Mouse (Mus musculus): Measurements from ENCODE around the gene Hnrnpll.
A peak's percentile ranks its signal among the peaks of the same experiment; 100 is the strongest.

Gene Hnrnpll

GRCm38 (mm10) chr17:80061783-80062619 is at the start of gene Hnrnpll:
TSS of gene Hnrnpll (minus strand) at chr17:80062334.
- DNase-seq (ENCODE audit: low spot score): peak; percentile 97

DNA sequence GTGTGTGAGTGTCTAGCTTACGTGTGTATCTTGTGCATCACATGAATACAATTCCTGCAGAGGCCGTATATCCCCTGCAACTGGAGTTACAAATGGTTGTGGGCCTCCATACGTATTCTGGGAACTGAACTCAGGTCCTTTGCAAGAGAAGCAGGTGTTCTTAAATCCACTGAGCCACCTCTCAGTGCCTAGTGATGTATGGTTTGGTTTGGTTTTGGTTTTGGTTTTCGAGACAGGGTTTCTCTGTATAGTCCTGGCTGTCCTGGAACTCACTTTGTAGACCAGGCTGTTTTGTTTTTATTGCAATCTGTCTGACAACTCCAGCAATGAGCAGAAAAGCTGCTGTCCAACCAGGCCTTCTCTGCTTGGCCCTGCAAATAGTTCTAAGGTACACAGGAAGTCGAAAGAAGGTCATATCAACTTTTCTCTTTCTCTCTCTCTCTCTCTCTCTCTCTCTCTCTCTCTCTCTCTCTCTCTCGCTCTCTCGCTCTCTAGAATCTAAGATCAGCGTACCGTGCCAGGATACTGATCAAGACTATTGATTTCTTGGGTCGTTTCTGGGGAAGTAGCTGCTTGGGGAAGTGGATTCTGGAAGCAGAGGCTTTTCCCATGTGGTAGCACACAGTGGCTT is 43.3 kb upstream of the Hnrnpll start:
- no peak for DNase-seq (ENCODE audit: low spot score)

GRCm38 (mm10) chr17:80099823-80100222 is 37.7 kb upstream of the Hnrnpll start:
- no peak for DNase-seq (ENCODE audit: low spot score)

GRCm38 (mm10) chr17:80097221-80097620 is 35.1 kb upstream of the Hnrnpll start:
- no peak for DNase-seq (ENCODE audit: low spot score)

- no peak for DNase-seq (ENCODE audit: low spot score)
These were observed 34.6 kb upstream of the Hnrnpll start for GRCm38 (mm10) chr17:80096720-80097114.

GRCm38 (mm10) chr17:80096043-80096719 is 34.0 kb upstream of the Hnrnpll start:
- peak; percentile 36 for DNase-seq (ENCODE audit: low spot score)

GRCm38 (mm10) chr17:80095254-80095899 is 33.2 kb upstream of the Hnrnpll start:
- DNase-seq (ENCODE audit: low spot score): no peak

- DNase-seq (ENCODE audit: low spot score): no peak
These were observed 29.9 kb upstream of the Hnrnpll start for GRCm38 (mm10) chr17:80091879-80092549.

GRCm38 (mm10) chr17:80090551-80090950 is 28.4 kb upstream of the Hnrnpll start:
- no peak for DNase-seq (ENCODE audit: low spot score)

- no peak for DNase-seq (ENCODE audit: low spot score)
These were observed 26.0 kb upstream of the Hnrnpll start for GRCm38 (mm10) chr17:80088168-80088567.

GRCm38 (mm10) chr17:80086591-80086990 is 24.5 kb upstream of the Hnrnpll start:
- no peak for DNase-seq (ENCODE audit: low spot score)

GRCm38 (mm10) chr17:80084424-80084823 is 22.3 kb upstream of the Hnrnpll start:
- no peak for DNase-seq (ENCODE audit: low spot score)

- no peak for DNase-seq (ENCODE audit: low spot score)
These were observed 21.1 kb upstream of the Hnrnpll start for GRCm38 (mm10) chr17:80083223-80083622.

GRCm38 (mm10) chr17:80078726-80079125 is 16.6 kb upstream of the Hnrnpll start:
- DNase-seq (ENCODE audit: low spot score): no peak

GRCm38 (mm10) chr17:80067257-80067656 is 5.1 kb upstream of the Hnrnpll start:
- no peak for DNase-seq (ENCODE audit: low spot score)

DNA sequence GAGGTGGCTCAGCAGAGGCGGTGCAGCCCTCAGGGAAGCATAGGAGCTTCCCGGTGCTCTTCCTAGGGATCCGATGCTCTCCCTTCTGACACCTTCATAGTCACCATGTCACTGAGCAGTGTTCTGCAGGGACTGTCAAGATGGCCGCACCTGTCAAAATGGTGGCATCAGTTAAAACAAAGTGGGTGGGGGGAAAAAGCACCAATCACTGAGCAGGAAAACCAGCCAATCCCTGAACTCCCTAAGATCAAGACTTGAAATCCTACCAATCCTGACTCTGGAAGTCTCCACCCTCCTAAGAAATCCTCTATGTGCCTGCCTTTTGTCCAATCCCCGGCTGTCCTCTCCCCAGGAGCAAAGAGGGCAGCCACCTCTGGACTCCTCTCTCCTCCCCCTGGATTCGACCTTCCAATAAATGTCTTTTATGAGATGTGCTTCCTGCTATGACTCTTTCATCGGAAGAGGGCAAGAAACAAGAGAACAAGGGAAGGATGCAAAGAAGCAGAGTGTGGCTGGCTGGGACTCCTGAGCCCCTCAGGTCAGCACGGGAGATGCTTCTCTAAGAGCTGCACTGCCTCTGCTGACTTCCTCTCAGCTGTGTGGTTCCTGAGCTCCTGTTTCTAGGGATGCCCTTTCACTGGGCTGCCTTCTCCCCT is 1.8 kb upstream of the Hnrnpll start:
- no peak for DNase-seq (ENCODE audit: low spot score)

DNA sequence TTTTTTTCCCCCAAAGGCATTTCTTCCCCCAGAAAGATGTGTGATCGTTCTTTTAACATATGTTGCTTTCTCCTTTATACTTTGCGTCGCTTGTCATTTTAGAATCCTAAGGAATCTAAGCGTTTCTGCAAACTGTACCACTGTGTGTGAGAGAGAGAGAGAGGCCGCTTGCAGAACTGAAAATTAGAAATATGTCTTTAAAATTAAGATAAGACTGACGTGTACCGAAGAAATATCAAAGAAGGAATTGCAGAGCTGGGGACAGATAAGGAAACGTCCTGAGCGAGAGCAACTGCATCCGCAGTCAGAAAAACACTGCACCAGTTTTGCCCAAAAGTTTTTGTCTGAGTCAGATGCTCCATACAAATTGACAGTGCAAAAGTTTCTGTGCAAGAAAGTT is 1.3 kb upstream of the Hnrnpll start:
- DNase-seq (ENCODE audit: low spot score): no peak

DNA sequence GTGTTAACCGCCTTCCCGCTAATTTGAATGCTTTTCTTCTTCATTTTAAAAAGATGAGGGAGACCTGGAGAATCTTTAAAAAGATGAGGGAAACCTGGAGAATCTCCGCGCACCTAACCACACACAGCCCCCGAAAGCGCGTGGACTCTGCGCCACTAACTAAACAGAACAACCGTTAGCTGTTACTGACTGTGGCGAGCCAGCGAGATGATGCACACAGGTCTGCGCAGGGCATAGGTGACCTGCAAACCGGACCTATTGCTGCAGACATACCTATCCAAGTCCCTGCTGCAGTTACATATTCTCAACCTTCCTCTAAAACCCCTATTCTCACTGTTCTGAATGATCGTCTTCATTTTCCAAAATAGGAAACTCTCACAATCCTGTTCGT is 481 bp upstream of the Hnrnpll start:
- no peak for DNase-seq (ENCODE audit: low spot score)

DNA sequence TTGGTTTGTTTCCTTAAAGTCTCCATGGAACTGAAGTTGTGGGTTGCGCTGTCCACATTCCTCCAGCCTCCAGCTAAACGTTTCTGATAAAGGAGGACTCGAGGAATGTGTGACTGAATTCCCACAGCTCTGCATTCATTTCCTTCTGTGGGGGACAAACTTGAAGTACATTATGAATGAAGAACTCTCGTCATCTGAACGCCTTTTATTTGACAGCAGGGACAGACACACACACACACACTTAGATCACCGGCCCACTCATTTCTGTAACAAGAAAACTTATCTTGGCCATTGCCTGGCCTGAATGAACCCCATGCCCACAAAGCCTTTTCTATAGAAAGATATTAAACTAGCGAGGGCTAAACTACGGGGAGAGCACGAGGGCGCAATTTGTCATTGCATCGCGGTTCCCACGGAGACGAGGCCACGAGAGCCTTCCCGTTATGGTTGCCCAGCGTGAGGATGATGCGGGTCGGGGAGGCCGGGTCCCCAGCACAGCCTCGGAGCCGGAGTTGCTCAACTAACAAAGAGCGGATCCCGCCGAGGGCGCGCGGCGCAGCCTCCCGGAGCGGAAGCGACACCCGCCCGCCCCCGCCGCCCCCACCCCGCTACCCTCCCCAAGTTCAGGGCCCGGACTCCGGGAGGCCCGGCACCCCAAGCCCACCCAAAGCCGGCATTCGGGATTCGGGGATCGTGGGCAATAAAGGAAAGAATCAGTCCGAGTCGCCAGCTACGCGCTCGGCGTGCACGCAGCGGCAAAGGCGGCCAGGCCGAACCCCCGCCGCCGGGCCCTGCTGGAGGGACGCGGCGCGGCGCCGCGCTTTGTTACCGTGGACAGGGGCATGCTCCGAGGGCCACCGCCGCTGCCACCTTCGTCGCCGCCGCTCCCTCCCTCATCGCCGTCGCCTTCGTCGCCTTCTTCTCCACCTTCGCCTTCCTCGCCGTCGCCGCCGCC is 1.0 kb downstream of the Hnrnpll start:
- DNase-seq (ENCODE audit: low spot score): peak; percentile 45

GRCm38 (mm10) chr17:80060151-80060550 is 2.0 kb downstream of the Hnrnpll start:
- no peak for DNase-seq (ENCODE audit: low spot score)

Measured in urinary bladder, postnatal 14 days (tissue).